Mouse (Mus musculus) liver, embryonic 15.5 days (tissue): ENCODE data around the gene Aass. TPM values are rescaled to one million over a fixed set of nuclear protein-coding genes. Genes with fewer than 3 reads are reported as not detected.
"Not testable (repeated sequence)": the region's sequence is repeated elsewhere in the genome, so short reads cannot be mapped to it uniquely, and the experiment has no call there.

ENCODE experiments used
- ATAC-seq: fragments of 200-750 bp; cut with Nextera tagmentation; 2 replicates; pipeline ENCODE4 v1.8.0; 2017; ENCODE audit warnings: moderate number of reproducible peaks, mild to moderate bottlenecking, moderate library complexity; ENCODE audit not compliant: insufficient read depth
- H3K27ac ChIP-seq: fragments of 300-500 bp; sonication (generic); replicated peaks from 2 replicates; pipeline ENCODE4 v1.5.1; 2015; ENCODE audit warnings: mild to moderate bottlenecking, inconsistent platforms
- H3K27me3 ChIP-seq: fragments of 300-500 bp; sonication (generic); 2 replicates; pipeline ENCODE4 v1.6.1; 2015; ENCODE audit warnings: mild to moderate bottlenecking, inconsistent platforms
- H3K36me3 ChIP-seq: fragments of 300-500 bp; sonication (generic); replicated peaks from 2 replicates; pipeline ENCODE4 v1.6.1; 2015; ENCODE audit warnings: moderate library complexity, mild to moderate bottlenecking, inconsistent platforms
- H3K4me1 ChIP-seq: fragments of 300-500 bp; sonication (generic); replicated peaks from 2 replicates; pipeline ENCODE4 v1.6.1; 2015; ENCODE audit warnings: inconsistent platforms
- H3K4me2 ChIP-seq: fragments of 300-500 bp; sonication (generic); 2 replicates; pipeline ENCODE4 v1.6.1; 2015; ENCODE audit warnings: moderate library complexity, mild to moderate bottlenecking, inconsistent platforms
- H3K4me3 ChIP-seq: fragments of 300-500 bp; sonication (generic); replicated peaks from 2 replicates; pipeline ENCODE4 v1.5.1; 2015; ENCODE audit warnings: mild to moderate bottlenecking, inconsistent platforms
- H3K9ac ChIP-seq: fragments of 300-500 bp; sonication (generic); 2 replicates; pipeline ENCODE4 v1.6.1; 2015; ENCODE audit warnings: moderate library complexity, mild to moderate bottlenecking, inconsistent platforms
- H3K9me3 ChIP-seq: fragments of 300-500 bp; sonication (generic); replicated peaks from 2 replicates; pipeline ENCODE4 v1.6.1; 2016; ENCODE audit warnings: inconsistent platforms
- WGBS: fragments of 180-500 bp; shearing (Covaris S2); methylation state at CpG from one replicate; pipeline ENCODE4 v1.1.7; 2015; ENCODE audit warnings: mixed read lengths; ENCODE audit not compliant: insufficient replicate concordance; 5-methylcytosine and 5-hydroxymethylcytosine counted together
- polyA plus RNA-seq: library from polyadenylated mRNA; unstranded; fragments of >200 nt; fragmentation: Nextera tagmentation; extraction: Ambion mirVana; gene quantifications from 2 replicates; pipeline ENCODE4 v1.2.1, GENCODE M21; 2015

The Aass gene
- 26.6 and 27.7 TPM in 2 replicates for polyA plus RNA-seq

- under 1% methylated on average over 20 of the region's 20 CpGs for WGBS
- H3K36me3 ChIP-seq, result no peaks in the 10 kb centered on the region
- peaks cover 2% of the 10 kb centered on the region; the same call in 1 of the 2 replicates for H3K4me1 ChIP-seq
- H3K4me2 ChIP-seq, result peak within 1 kb of the TSS; percentile 39
- no peak within 1 kb of the TSS for H3K9ac ChIP-seq
- peak within 1 kb of the TSS; percentile 41; the same call in 1 of the 2 replicates for H3K27ac ChIP-seq
- no peaks in the 10 kb centered on the region for H3K9me3 ChIP-seq
- H3K4me3 ChIP-seq, result peak within 1 kb of the TSS; percentile 49
- no peaks in the 10 kb centered on the region for H3K27me3 ChIP-seq
- peak; percentile 81 for ATAC-seq
Measured at GRCm38 (mm10) chr6:23132573-23133181, at the start of gene Aass. Gene Aass (minus strand): TSS chr6:23132986.

- WGBS, result 21% methylated on average over 8 of the region's 8 CpGs
- H3K4me1 ChIP-seq, result no peaks in the 10 kb centered on the region
- no peak for ATAC-seq
- no peak overlapping the region for H3K9ac ChIP-seq
- no peak overlapping the region for H3K27ac ChIP-seq
- H3K4me3 ChIP-seq, result no peak overlapping the region
- no peaks in the 10 kb centered on the region for H3K27me3 ChIP-seq
- H3K36me3 ChIP-seq, result no peaks in the 10 kb centered on the region
- no peaks in the 10 kb centered on the region for H3K9me3 ChIP-seq
- no peak overlapping the region for H3K4me2 ChIP-seq
Measured at GRCm38 (mm10) chr6:23180096-23180495, 47.3 kb upstream of the Aass start.

GRCm38 (mm10) chr6:23163824-23164223, 31.0 kb upstream of the Aass start:
- not testable (repeated sequence) for H3K9ac ChIP-seq, H3K36me3 ChIP-seq, H3K4me3 ChIP-seq, H3K27ac ChIP-seq, ATAC-seq, H3K27me3 ChIP-seq, H3K9me3 ChIP-seq, H3K4me1 ChIP-seq, H3K4me2 ChIP-seq
- 21% methylated on average over 2 of the region's 2 CpGs for WGBS

GRCm38 (mm10) chr6:23156357-23156756, 23.6 kb upstream of the Aass start:
- not testable (repeated sequence) for H3K27ac ChIP-seq, H3K4me3 ChIP-seq, H3K9ac ChIP-seq, H3K27me3 ChIP-seq, H3K36me3 ChIP-seq, H3K4me2 ChIP-seq, H3K9me3 ChIP-seq, ATAC-seq, H3K4me1 ChIP-seq
- 38% methylated on average over 3 of the region's 3 CpGs for WGBS

GRCm38 (mm10) chr6:23153112-23153511, 20.3 kb upstream of the Aass start:
- no peaks in the 10 kb centered on the region for H3K9me3 ChIP-seq
- H3K36me3 ChIP-seq, result no peaks in the 10 kb centered on the region
- no peaks in the 10 kb centered on the region for H3K27me3 ChIP-seq
- no peaks in the 10 kb centered on the region for H3K4me1 ChIP-seq
- 58% methylated on average over 2 of the region's 2 CpGs for WGBS
- no peak overlapping the region for H3K4me3 ChIP-seq
- no peak overlapping the region for H3K27ac ChIP-seq
- no peak for ATAC-seq
- no peak overlapping the region for H3K4me2 ChIP-seq
- H3K9ac ChIP-seq, result no peak overlapping the region

- H3K27me3 ChIP-seq, result no peaks in the 10 kb centered on the region
Measured at GRCm38 (mm10) chr6:23147221-23147620, 14.4 kb upstream of the Aass start.

GRCm38 (mm10) chr6:23143980-23144379, 11.2 kb upstream of the Aass start:
- Histone ChIP-seq H3K36me3 (no peaks in the 10 kb centered on the region), H3K9me3 (no peaks in the 10 kb centered on the region), H3K27ac (no peak overlapping the region), H3K9ac (no peak overlapping the region), H3K27me3 (no peaks in the 10 kb centered on the region), H3K4me2 (no peak overlapping the region), H3K4me1 (no peaks in the 10 kb centered on the region; the same call in 1 of the 2 replicates), H3K4me3 (no peak overlapping the region)
- no peak for ATAC-seq

More at GRCm38 (mm10) chr6:23147221-23147620, 14.4 kb upstream of the Aass start:
- H3K27ac ChIP-seq, result no peak overlapping the region
- no peak overlapping the region for H3K4me2 ChIP-seq
- no peaks in the 10 kb centered on the region for H3K36me3 ChIP-seq
- no peak overlapping the region for H3K9ac ChIP-seq
- ATAC-seq, result peak; percentile 83
- H3K9me3 ChIP-seq, result no peaks in the 10 kb centered on the region
- no peak overlapping the region for H3K4me3 ChIP-seq
- no peaks in the 10 kb centered on the region; the same call in 1 of the 2 replicates for H3K4me1 ChIP-seq
- WGBS, result 56% methylated on average over 2 of the region's 2 CpGs

- H3K4me2 ChIP-seq, result peak overlapping the region; percentile 39
- 38% methylated on average over 4 of the region's 4 CpGs for WGBS
- peak; percentile 66 for ATAC-seq
- peak overlapping the region; percentile 49 for H3K4me3 ChIP-seq
- H3K27ac ChIP-seq, result no peak overlapping the region
- no peak overlapping the region for H3K9ac ChIP-seq
- H3K9me3 ChIP-seq, result no peaks in the 10 kb centered on the region
- H3K36me3 ChIP-seq, result no peaks in the 10 kb centered on the region
- no peaks in the 10 kb centered on the region for H3K27me3 ChIP-seq
- H3K4me1 ChIP-seq, result peaks cover 2% of the 10 kb centered on the region; the same call in 1 of the 2 replicates
Measured at GRCm38 (mm10) chr6:23131015-23131414, 1.8 kb downstream of the Aass start.

GRCm38 (mm10) chr6:23129201-23129600, 3.6 kb downstream of the Aass start:
- WGBS, result 62% methylated on average over 4 of the region's 4 CpGs
- H3K36me3 ChIP-seq, result no peaks in the 10 kb centered on the region
- no peak overlapping the region for H3K4me3 ChIP-seq
- no peak overlapping the region for H3K9ac ChIP-seq
- H3K9me3 ChIP-seq, result no peaks in the 10 kb centered on the region
- no peak overlapping the region for H3K4me2 ChIP-seq
- H3K27me3 ChIP-seq, result no peaks in the 10 kb centered on the region
- H3K4me1 ChIP-seq, result peaks cover 2% of the 10 kb centered on the region; the same call in 1 of the 2 replicates
- ATAC-seq, result no peak
- no peak overlapping the region for H3K27ac ChIP-seq

- Histone ChIP-seq H3K4me2 (no peak overlapping the region), H3K36me3 (no peaks in the 10 kb centered on the region), H3K27ac (0 out of 2 replicates have a peak overlapping the region, but pooled peaks have one; percentile 19), H3K4me1 (peaks cover 2% of the 10 kb centered on the region; the same call in 1 of the 2 replicates), H3K9ac (no peak overlapping the region), H3K9me3 (no peaks in the 10 kb centered on the region), H3K4me3 (no peak overlapping the region), H3K27me3 (no peaks in the 10 kb centered on the region)
- ATAC-seq, result no peak
- 61% methylated on average over 7 of the region's 7 CpGs for WGBS
Measured at GRCm38 (mm10) chr6:23126706-23127105, 6.1 kb downstream of the Aass start.

- Histone ChIP-seq H3K4me1 (peaks cover 2% of the 10 kb centered on the region; the same call in 1 of the 2 replicates), H3K9ac (no peak overlapping the region), H3K36me3 (no peaks in the 10 kb centered on the region), H3K27ac (no peak overlapping the region), H3K4me2 (no peak overlapping the region), H3K27me3 (no peaks in the 10 kb centered on the region), H3K4me3 (no peak overlapping the region), H3K9me3 (no peaks in the 10 kb centered on the region)
- WGBS, result 63% methylated on average over 5 of the region's 5 CpGs
- no peak for ATAC-seq
Measured at GRCm38 (mm10) chr6:23125831-23126230, 7.0 kb downstream of the Aass start.

GRCm38 (mm10) chr6:23124823-23125222, 8.0 kb downstream of the Aass start:
- Histone ChIP-seq H3K27ac (no peak overlapping the region), H3K4me3 (no peak overlapping the region), H3K4me1 (peaks cover 2% of the 10 kb centered on the region; the same call in 1 of the 2 replicates), H3K9me3 (no peaks in the 10 kb centered on the region), H3K4me2 (no peak overlapping the region), H3K27me3 (no peaks in the 10 kb centered on the region), H3K9ac (no peak overlapping the region), H3K36me3 (no peaks in the 10 kb centered on the region)
- WGBS, result 52% methylated on average over 2 of the region's 2 CpGs
- no peak for ATAC-seq
